ENCODE assay signal across 8 mouse cellular contexts in genomic region chr7:43443917-43444293, GRCm38 (mm10). TPM values are rescaled to one million over a fixed set of nuclear protein-coding genes. Genes with fewer than 3 reads are reported as not detected.
A peak's percentile ranks its signal among the peaks of the same experiment; 100 is the strongest.
DNase-seq lines count a peak whose midpoint lies in the region; ATAC-seq lines count a peak whose summit lies in the region.

Etfb (plus strand) TSS chr7:43444083.
Gm45233 (plus strand) TSS chr7:43444128.

- no peaks in the 10 kb centered on the region for H3K36me3 ChIP-seq in forebrain, embryonic 14.5 days (ENCODE audit: control insufficient read depth, insufficient read depth, low read length)
- H3K36me3 ChIP-seq in neural tube, embryonic 15.5 days, result no peaks in the 10 kb centered on the region

- no peaks in the 10 kb centered on the region for H3K9me3 ChIP-seq in forebrain, embryonic 14.5 days (replicated peaks; ENCODE audit: control insufficient read depth, low read length)
- H3K9me3 ChIP-seq in neural tube, embryonic 15.5 days (replicated peaks), result no peaks in the 10 kb centered on the region

- peak within 1 kb of the TSS; percentile 83 for H3K4me2 ChIP-seq in forebrain, embryonic 14.5 days (ENCODE audit: low read length)
- peak within 1 kb of the TSS; percentile 77 for H3K4me2 ChIP-seq in neural tube, embryonic 15.5 days

- H3K27me3 ChIP-seq in forebrain, embryonic 14.5 days (replicated peaks; ENCODE audit: control insufficient read depth, insufficient read depth, low read length), result no peaks in the 10 kb centered on the region
- H3K27me3 ChIP-seq in neural tube, embryonic 15.5 days (replicated peaks), result no peaks in the 10 kb centered on the region

- under 1% methylated on average over 27 of the region's 27 CpGs for WGBS in forebrain, embryonic 14.5 days
- under 1% methylated on average over 27 of the region's 27 CpGs for WGBS in neural tube, embryonic 15.5 days

- peaks cover 11% of the 10 kb centered on the region; the same call in 1 of the 2 replicates for H3K4me1 ChIP-seq in forebrain, embryonic 14.5 days (ENCODE audit: control insufficient read depth, insufficient read depth, low read length)
- H3K4me1 ChIP-seq in neural tube, embryonic 15.5 days, result peaks cover 30% of the 10 kb centered on the region

- DNase-seq in ES-CJ7 (ENCODE audit: low read depth, low spot score), result peak; percentile 98
- DNase-seq in cerebellum, adult 11 months, result peak; percentile 94
- peak; percentile 97 for DNase-seq in forebrain, embryonic 14.5 days (ENCODE audit: low spot score)
- peak; percentile 92 to 93 for DNase-seq in heart, postnatal 14 days
- DNase-seq in layer of hippocampus, adult 11-12 months (ENCODE audit: low spot score), result peak; percentile 94
- peak; percentile 98 for DNase-seq in lung, adult 18-20 months
- DNase-seq in testis, postnatal 14 days (ENCODE audit: low spot score), result peak; percentile 94

- H3K9ac ChIP-seq in forebrain, embryonic 14.5 days (ENCODE audit: low read length), result peak within 1 kb of the TSS; percentile 72
- peak within 1 kb of the TSS; percentile 67 for H3K9ac ChIP-seq in neural tube, embryonic 15.5 days (replicated peaks)

- intact Hi-C loops in heart, postnatal 14 days (cut with DNase I), result loop anchor here (2.0 to 10.0 kb wide), 3 partner anchors 21 to 228 kb away; partner anchors contain the start of gene Ctu1

- peak within 1 kb of the TSS; percentile 58 for H3K4me3 ChIP-seq in forebrain, embryonic 14.5 days (ENCODE audit: low read depth, low read length)
- peak within 1 kb of the TSS; percentile 52 for H3K4me3 ChIP-seq in neural tube, embryonic 15.5 days (replicated peaks)

- peak within 1 kb of the TSS; percentile 82 for H3K27ac ChIP-seq in forebrain, embryonic 14.5 days (ENCODE audit: low read depth, low read length)
- H3K27ac ChIP-seq in neural tube, embryonic 15.5 days (replicated peaks), result peak within 1 kb of the TSS; percentile 93

- peak; percentile 98 for ATAC-seq in forebrain, embryonic 14.5 days
- ATAC-seq in neural tube, embryonic 15.5 days (ENCODE audit: low FRiP score), result peak; percentile 98

RNA-seq across cellular contexts. Expression of gene Etfb, which starts in this region (rescaled TPM):
- 156 and 182 TPM in 2 replicates for polyA plus RNA-seq in forebrain, embryonic 14.5 days (2014; fragmentation: Nextera tagmentation; extraction: Ambion mirVana)
- 1,000 to 10,000 TPM; 1,151 to 1,177 TPM for total RNA-seq in heart, postnatal 14 days (2021)
- polyA plus RNA-seq in neural tube, embryonic 15.5 days (2015; fragmentation: Nextera tagmentation; extraction: Ambion mirVana), result 129 and 182 TPM in 2 replicates

RNA-seq across cellular contexts. Expression of gene Gm45233, which starts in this region (rescaled TPM):
- not detected in 2 replicates for polyA plus RNA-seq in forebrain, embryonic 14.5 days (2014; fragmentation: Nextera tagmentation; extraction: Ambion mirVana)
- total RNA-seq in heart, postnatal 14 days (2021), result 1 to 10 TPM in 1 of 2 experiments, under 1 TPM in 1; 0.45 to 1.5 TPM
- polyA plus RNA-seq in neural tube, embryonic 15.5 days (2015; fragmentation: Nextera tagmentation; extraction: Ambion mirVana), result 0.22 and 0.57 TPM in 2 replicates

Comparison
In these comparisons a context has a peak if more than half of its experiments do, and no peak if none do; other contexts are left out.
1. Peak in every context shown above with its lines: DNase-seq, ATAC-seq, H3K4me3 ChIP-seq and H3K27ac ChIP-seq.